Mouse (Mus musculus) layer of hippocampus, postnatal 25 days (tissue): ENCODE results near the gene Srebf1. TPM values are rescaled to one million over a fixed set of nuclear protein-coding genes. Genes with fewer than 3 reads are reported as not detected.
A peak's percentile ranks its signal among the peaks of the same experiment; 100 is the strongest.

Experiments
- DNase-seq, 2 experiments: peaks; one replicate each; pipeline ENCODE4 v3.0.0; 2022; ENCODE audit warnings: mixed read lengths in 2 of 2, low spot score in 1 of 2; ENCODE audit errors: extremely low spot score in 1 of 2
- total RNA-seq, 2 experiments: library from RNA; stranded (reverse); gene quantifications; 2 replicates each; pipeline ENCODE4 v1.2.3; 2021

Srebf1 gene
- total RNA-seq, 2 experiments from 2014 or later = 49.9 to 58.1 TPM

DNA sequence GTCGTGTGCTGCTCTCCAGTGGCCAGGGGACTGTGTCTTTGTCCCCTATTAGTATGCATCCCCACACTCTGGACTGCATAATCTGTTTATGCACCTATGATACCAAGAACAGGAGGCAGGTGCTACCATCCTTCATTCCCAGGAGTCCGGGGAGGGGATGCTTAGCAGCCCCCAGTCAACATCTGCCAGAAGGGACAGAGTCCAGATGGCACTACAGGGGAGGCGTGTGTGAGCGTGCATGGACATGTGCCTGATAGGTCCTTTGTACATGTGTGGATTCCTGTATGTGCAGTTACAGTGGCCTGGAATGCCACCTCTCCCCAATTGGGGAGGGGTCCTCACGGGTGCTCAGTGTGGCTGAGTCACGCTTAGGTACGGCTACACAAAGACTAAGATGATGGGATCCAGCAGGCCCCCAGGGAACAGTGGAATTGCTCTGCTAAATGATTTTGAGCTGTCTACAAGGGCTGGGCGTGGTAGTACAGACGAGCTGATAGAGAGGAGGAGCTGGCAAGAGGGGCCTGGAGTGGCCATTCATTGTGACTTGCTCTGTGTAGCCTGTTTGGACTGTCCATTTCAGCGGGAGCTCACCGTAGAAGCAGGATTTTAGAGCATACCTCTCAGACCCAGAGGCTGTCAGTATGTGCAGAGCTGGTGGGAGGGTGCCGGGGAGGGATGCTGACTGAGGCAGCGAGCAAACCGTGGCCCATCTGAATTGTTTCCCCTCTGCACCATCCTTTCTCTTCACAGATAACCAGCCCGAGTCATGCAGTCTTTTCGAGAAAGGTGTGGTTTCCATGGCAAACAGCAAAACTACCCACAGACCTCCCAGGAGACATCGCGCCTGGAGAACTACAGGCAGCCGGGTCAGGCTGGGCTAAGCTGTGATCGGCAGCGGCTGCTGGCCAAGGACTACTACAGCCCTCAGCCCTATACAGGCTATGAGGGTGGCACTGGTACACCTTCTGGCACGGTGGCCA lies 37.7 kb downstream of the Srebf1 start:
- no peak for DNase-seq

DNA sequence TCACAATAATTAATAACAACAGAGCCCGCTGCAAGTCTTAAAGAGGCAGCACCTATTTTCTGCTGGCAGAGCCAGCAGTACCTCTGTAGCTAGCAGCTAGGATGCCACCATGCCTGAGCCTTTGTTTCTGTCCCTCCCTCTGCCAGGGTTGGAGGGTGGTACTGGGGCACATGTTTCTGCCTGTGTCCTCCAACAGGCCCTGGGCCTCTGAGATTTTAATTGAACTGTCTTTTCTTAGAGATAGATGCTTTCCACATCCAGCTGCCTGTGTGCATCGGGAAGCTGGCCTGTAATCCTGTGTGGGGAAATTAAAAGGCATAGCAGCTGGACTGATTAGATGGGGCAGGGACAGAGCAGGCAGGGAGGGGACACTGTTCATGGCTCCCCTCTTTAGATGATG lies 39.6 kb downstream of the Srebf1 start:
- DNase-seq = no peak

DNA sequence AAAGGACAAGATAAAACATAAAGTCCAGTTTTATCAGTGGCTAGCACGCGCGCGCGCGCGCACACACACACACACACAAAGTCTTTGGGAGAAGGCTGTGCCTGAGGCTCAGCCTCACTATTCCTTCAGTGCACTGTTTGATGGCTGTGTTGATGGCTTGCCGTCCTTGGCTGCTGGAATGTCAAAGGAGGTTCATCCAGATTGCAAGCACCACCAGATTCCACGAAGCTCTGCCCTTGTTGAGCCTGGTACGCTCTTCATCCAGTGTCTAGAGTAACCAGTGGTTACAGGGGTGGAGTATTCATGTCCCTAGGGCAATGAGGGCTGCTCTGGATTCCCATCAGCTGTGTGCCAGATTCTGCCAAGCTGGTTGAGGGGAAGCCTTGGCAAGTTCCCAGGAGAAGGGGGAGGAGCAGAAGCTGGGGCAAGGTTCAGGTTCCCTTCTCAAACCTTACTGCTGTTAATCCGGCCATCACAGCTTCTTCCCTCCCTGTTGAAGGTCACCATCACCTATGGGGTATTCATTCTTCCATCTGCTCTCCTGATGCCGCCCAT lies 40.2 kb downstream of the Srebf1 start:
- DNase-seq = no peak

DNA sequence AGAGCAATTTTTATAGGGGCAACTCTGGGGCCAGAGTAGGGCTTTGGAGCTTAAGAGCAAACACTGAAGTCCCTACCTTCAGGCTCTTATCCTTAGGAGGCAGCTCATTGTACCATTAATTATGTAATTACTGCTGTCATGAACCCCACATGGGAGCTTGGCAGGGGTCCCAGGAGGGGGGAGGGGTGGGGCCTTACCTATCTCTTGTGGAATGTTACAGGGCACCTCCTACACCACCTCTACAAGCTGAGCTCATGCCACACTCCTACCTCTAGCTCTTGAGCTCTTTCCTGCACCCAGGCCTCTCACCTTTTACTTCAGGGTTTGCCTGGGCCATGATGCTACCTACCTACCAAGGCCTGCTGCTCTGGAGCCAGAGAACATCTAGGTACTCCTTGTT lies 43.9 kb downstream of the Srebf1 start:
- no peak for DNase-seq

DNA sequence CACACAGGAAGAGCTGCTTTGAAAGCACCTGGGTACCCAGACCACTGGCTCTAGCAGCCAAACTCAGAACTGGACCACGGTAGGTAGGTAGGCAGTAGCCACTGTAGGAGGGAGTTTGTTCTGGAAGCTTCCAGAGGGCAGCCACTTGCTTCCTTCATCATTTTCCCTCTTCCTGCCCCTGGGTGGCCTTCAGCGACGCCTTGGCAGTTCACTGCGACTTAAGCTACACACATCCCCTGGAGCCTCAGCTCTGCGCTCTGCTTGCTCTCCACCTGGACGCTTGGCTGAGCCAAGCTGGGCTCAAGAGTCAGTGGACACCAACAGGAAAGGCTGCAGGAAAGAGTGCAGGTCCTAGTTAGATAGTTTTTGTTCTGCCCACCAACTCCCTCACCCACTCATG lies 44.4 kb downstream of the Srebf1 start:
- no peak for DNase-seq

DNA sequence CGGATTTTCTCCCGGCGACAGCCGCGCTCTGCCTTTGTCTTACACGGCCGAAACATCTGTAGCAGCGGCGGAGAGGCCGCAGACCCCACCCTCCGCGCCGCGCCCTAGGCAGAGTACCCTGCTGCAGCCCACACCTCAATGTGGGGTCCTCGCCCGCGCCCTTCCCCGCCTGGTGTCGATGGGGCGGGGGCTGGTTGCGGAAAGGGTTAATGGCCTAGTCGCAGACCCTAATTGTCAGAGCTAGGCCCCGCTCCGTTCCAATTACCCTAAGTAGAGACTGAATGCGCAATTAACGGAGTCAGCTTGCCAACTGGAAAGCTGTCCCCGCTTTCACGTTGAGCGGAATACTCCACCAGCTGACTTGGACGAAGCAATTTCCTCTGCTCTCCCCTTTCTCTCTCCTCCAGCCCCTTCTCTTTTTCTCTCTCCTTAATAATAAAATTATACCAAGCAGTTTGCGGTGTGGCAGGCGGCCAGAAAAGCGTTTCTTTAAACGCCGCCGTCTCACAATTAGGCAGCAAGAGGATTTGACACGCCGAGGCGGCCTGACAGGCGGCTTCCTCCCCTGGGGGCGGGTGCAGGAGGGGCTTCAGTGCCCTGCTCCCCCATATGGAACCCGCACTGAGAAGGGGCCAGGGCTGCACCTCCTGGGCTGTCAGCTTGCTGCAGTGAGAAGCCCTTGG lies 45.3 kb downstream of the Srebf1 start:
- DNase-seq = peak; percentile 51 to 64

DNA sequence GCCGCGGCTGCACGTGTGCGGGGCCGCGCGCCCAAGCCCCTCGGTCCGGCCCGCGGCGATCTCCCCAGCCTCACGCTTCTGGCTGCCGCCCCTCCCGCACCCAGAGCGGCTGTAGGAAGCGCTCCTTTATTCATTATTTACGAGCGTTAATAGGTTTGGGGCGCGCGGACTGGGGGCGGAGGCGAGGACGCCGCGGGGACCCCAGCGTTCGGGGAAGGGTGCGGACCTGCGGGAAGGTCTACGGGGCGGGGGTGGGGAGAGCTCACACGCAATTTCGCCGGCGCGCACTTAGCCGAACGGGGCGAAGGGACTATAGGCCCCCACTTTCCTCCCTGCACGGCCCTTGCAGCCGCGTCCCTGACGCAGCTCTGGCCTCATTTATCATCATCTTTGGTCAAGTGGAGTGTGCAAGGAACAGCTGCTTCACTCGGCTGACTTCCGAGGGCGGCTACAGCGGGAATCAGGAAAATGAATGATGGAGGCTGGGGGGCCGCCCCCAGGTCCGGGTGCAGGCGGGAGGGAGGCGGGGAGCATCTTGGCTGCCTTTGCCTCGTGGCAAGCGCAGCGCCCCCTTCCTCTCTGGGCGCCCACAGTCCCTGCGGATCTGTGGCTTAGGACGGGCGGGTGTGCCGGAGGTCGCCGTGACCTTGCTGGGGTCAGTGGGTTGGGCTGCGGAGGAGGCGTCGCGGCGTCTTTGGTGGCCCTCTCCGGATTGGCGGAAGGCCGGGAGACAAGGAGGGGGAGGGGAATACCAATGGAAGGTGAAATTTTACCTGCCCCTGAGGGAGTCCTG lies 46.0 kb downstream of the Srebf1 start:
- peak; percentile 52 to 68 for DNase-seq

DNA sequence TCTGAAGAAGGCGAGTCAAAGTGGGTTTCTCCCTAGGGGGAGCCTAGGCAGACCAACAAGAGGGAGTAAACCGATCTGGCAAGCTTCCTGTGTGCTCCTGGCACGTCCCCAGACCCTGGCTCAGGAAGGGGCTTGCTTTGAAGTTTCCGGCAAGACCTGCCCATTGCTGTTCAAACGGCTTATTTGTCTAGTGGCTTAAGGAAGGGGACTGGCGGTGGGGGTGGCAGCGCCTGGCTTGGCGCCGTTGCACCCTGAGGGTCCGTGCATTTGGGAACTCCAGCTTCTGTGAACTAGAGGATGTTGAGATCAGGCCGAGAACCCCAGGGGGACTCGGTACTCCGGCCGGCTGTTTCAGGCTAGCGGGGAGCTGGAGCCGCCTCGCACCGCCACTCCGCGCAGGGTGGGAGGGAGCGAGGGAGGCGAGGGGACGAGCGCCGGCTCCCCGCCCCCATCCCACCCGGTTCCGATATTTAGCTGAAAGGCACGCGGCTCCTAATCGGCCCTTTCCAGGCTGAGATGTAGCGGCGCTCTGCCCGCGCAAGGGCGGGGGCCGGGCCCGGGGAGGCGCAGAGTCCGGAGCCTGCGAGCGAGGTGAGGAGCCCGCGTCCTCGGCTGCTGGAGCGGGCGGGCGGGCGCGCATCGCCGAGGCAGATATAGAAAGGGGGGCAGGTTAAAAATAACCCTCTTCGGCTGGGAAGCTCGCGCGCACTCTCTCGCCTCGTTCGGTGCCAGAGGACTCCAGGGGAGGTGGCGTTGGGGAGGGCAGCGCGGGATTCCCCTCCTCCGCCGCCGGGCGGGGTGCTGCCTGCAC lies 46.8 kb downstream of the Srebf1 start:
- DNase-seq = peak; percentile 32 to 67

DNA sequence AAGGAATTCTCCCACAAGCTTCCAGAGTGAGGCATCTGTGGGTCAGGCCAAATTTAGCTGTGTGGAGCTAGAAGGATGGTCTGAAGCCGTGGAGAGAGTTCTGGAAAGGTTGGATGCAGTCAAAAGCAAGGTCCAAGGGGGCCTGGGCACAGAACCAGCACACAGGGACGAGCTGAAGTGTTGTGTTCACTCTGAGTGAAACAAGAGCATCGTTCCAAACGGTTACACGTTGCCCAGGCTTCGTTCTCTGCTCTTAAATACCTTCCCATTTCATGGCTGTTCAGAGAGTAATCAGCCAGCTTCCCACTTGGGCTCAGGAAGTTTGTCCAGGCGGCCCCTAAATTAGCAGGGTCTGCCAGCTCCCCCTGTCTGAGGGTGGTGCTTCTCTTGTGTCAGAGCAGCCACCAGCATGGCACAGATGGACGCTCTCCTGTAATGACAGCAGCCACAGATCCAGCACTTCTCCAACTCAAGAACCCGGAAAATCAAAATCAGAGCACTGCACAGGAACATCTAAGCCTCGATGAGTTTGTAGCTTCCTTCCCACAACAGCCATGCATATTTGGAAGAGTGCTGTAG lies 48.7 kb downstream of the Srebf1 start:
- no peak for DNase-seq

DNA sequence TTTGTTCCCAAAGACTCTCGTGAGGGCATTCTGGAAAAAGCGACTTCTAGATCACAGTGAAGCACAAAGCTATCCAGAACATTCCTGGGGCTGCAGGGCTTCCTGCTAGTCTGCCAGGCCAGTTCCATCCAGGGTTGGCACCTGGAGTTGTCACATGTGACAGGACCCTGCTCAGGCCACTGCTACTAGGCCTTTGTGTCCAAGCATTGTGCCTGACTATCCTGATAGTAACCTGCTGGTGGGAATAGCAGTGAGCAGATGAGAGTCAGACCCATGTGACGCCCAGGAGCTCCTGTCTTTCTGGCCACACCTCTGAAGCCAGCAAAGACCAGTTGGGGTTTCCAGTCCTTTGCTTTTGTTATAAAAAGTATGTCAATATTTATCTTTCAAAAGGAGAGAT lies 50.3 kb downstream of the Srebf1 start:
- no peak for DNase-seq

DNA sequence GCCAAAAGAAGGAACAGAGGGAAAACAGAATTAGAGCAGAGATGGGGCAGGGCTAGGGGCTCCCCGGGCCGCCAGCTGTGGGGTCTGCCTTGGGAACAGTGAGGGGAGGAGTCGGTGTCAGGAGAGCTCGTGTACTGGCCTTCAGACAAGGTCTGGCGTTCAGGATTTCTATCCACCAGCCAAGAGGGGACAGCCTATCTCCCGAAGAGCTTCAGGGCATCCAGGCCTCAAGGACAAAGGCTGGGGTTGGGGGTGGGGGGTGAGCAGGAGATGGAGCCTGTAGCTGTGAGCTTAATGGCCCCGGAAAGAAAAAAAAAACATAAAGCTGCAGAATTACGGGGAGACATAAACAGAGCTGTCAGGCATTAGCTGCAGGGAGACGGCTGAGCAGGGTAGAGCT lies 53.6 kb downstream of the Srebf1 start:
- DNase-seq = no peak

DNA sequence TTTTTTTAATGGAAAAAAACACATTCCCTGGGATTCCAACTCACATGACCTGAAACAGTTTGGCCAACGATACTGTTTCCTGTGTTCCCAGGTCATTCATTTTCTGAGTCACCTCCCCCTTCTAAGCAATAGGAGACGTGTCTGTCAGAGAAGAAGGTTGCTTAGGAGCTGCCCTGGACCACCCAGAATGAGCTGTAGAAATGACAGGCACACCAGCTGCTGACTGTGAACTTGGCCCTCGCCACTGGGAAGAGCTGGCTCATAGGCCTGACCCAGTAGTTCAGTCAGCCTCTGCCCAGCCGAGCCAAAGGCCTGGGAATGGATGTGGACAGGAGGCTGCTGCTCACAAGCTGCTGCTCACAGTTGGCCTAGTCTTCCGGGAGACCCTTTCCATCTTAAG lies 57.3 kb downstream of the Srebf1 start:
- DNase-seq = no peak

DNA sequence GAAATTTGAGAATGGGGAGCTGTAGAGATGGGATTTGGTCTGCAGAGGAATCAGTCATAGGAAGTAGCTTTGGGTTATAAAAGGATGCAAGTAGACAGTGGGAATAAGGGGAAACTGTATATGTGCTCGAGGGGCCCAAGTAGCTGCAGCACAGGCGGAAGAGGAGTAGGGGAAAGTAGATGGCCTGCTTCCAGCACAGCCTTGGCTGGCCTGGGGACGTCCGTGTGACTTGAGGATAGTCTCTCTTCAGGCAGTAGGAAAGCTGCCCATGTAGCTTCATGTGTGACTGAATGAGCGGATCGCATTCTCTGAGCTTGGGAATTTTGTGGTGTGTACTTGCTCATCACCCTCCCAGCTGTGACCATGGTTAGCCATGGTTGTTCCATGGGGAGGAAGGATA lies 57.9 kb downstream of the Srebf1 start:
- no peak for DNase-seq

DNA sequence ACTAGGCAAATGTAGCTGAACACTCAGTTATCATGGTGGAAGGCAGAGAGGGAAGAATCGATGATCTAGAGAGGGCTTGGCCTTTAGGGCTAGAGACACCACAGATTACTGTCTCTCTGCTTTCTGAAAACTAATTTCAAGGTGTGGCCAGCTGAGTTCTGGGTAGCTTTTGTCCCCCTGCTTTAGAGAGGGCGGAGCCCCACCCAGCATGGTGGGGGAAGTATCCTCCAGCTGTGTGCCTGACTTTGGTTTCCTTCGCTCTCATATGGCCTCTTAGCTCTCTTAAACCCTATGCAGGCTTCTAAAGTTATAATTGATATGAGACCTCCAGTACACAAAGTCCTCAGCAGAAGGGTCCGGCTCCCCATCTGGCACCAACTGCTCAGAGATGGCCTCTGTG lies 59.0 kb downstream of the Srebf1 start:
- DNase-seq = no peak

DNA sequence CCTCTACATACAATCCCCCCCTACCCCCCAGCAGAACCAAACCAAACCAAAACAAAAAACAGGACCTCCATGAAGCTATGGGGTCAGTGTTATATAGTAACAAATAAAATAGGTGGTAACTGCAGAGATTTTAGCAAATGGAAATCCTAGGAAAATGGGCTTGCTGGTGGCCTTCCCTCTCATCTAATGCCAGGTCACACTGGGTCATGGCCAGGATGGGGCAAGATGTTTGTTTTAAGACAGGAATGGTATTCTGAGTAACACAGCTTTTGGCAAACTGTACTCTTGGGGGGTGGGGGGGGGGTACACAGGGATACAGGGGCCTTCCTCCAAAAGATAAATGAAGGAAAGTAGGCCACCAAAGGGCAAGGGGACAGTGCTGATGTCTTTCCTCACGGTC lies 59.8 kb downstream of the Srebf1 start:
- no peak for DNase-seq

DNA sequence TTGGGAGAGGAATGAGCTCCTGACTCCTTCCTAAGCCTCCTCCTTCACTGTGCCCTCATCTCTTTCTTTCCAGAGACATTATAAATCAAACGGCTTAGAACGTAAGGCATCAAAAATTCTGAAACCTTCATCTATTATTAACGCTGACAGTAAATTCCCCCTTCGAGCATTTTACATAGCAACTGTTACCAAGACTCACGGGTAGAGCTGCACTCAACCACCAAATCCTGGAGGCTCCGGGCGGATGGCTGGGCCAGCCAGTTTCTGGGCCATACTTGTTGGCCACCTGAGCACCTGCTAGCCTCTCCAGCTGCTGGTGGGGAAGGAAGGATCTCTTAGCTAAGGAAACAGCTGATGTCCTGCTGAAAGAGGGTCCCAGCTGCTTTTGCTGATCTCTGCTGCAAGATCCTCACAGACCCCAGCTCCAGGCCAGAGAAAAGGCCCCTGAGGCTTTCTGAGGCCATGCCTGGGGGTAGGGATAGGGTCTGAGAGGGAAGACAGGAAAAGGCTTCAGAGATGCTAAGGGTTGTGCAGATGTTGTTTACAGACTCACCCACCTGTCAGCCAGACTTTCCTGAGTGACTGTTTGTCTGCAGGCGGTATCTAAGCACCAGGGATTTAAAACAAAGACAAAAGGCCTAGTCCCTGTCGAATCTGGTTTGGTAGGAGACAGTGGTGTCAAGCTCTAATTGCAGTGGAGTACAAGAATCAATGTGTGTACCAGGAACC lies 61.1 kb downstream of the Srebf1 start:
- DNase-seq = no peak

DNA sequence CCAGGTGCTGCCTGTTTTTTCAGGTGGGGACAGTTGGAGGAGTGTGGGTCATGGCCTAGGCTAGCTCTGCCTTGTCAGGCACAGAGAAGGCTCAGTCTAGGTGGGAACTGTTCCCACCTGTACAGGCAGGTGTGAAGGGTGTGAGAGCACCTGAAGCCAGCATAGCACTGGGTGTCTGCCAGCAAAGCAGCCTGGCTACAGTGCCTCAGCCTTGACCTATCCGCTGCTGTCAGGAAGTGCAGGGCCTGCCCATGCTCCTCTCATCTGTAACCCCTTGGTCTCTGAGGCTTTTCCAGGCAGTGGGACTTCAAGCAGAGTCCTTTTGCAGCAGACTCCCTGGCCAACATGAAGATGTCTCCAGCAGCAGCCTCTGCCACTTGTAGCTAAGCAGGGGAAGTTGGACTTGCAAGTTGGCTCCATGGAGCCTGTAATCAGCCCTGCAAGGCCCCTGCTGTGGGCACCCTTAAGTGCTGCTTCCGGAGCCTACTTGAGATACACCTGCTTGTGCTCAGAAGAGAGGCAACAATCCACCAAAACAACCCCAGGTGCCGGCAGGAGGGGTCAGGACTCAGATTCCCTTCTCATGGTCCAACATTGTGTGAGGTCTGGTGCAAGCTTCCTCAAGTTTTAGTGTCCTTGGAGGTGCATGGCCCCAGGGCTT lies 61.8 kb downstream of the Srebf1 start:
- DNase-seq = no peak

DNA sequence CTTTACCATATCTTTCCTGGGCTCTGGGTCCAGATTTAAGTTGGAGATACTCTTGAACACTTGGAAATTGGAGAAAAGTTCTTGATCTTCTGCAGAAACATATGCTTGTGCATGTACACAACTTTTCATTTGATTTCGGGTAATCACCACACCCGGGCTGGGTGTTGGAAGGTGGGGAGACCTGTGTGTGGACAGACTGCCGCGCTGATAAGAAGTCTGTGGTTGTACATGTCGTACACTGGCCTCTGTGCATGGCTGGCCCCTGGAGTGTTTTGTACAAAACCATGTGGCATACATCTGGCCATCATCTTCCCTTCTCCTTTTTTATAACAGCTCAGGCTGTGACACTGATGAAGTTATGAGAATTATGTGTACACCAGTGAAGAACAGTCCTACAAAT lies 62.4 kb downstream of the Srebf1 start:
- no peak for DNase-seq
